Mouse (Mus musculus): ENCODE measurements around the gene Ttll12. TPM values are rescaled to one million over a fixed set of nuclear protein-coding genes. Genes with fewer than 3 reads are reported as not detected.

The Ttll12 gene
- polyA plus RNA-seq, 1 experiment from 2014 or later, result 19.8 TPM

DNA sequence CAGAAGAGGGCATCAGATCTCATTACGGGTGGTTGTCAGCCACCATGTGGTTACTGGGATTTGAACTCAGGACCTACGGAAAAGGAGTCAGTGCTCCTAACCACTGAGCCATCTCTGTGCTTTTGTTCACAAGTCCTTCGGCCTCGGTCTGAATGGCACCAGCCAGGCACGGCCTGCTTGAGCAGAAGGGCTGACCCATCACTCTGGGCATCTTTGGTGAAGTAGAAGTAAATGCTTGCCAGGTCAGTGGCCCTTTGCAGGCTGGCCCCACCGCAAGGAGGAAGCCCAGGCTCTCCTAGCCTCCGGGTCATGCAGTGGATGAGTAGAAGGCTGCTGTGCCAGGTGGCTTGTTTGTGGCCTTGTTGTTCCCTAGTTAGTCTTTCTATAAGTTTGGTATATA, 8.5 kb upstream of the Ttll12 start:
- no peak overlapping the region for H3K9ac ChIP-seq (ENCODE audit: low read length)
- ATAC-seq (ENCODE audit: insufficient number of reproducible peaks, insufficient read depth, low FRiP score, low read depth), result no peak
- no peak overlapping the region for H3K4me3 ChIP-seq (ENCODE audit: control insufficient read depth in 1 of 2, insufficient read depth in 1 of 2, low read depth in 1 of 2, low read length in 2 of 2)
- H3K9me3 ChIP-seq (ENCODE audit: control insufficient read depth, low read length), result no peaks in the 10 kb centered on the region
- no peak overlapping the region for H3K27ac ChIP-seq (replicated peaks in 1 of 2; ENCODE audit: control insufficient read depth in 1 of 2, insufficient read depth in 1 of 2, low read depth in 2 of 2, low read length in 2 of 2)
- H3K4me1 ChIP-seq (ENCODE audit: control insufficient read depth in 2 of 2, insufficient read depth in 2 of 2, low read length in 2 of 2), result peaks cover 4 to 8% of the 10 kb centered on the region in 2 experiments; a peak in 1 of 4 replicates
- 92% methylated on average over 7 of the region's 7 CpGs for WGBS
- H3K4me2 ChIP-seq (ENCODE audit: low read length), result no peak overlapping the region
- no peaks in the 10 kb centered on the region for H3K36me3 ChIP-seq (ENCODE audit: control insufficient read depth, insufficient read depth, low read length)
- H3K27me3 ChIP-seq (ENCODE audit: control insufficient read depth, insufficient read depth, low read length), result no peaks in the 10 kb centered on the region

- H3K27ac ChIP-seq (replicated peaks in 1 of 2; ENCODE audit: control insufficient read depth in 1 of 2, insufficient read depth in 1 of 2, low read depth in 2 of 2, low read length in 2 of 2), result no peak overlapping the region
- WGBS, result 92% methylated on average over 1 of the region's 1 CpGs
- H3K9ac ChIP-seq (ENCODE audit: low read length), result no peak overlapping the region
- H3K4me2 ChIP-seq (ENCODE audit: low read length), result no peak overlapping the region
- no peaks in the 10 kb centered on the region for H3K36me3 ChIP-seq (ENCODE audit: control insufficient read depth, insufficient read depth, low read length)
- no peaks in the 10 kb centered on the region for H3K27me3 ChIP-seq (ENCODE audit: control insufficient read depth, insufficient read depth, low read length)
- no peaks in the 10 kb centered on the region for H3K9me3 ChIP-seq (ENCODE audit: control insufficient read depth, low read length)
- H3K4me1 ChIP-seq (ENCODE audit: control insufficient read depth in 2 of 2, insufficient read depth in 2 of 2, low read length in 2 of 2), result peaks cover 4 to 8% of the 10 kb centered on the region in 2 experiments; a peak in 1 of 4 replicates
- no peak for ATAC-seq (ENCODE audit: insufficient number of reproducible peaks, insufficient read depth, low FRiP score, low read depth)
- no peak overlapping the region for H3K4me3 ChIP-seq (ENCODE audit: control insufficient read depth in 1 of 2, insufficient read depth in 1 of 2, low read depth in 1 of 2, low read length in 2 of 2)
These were observed 8.1 kb upstream of the Ttll12 start for GRCm38 (mm10) chr15:83603046-83603396.

DNA sequence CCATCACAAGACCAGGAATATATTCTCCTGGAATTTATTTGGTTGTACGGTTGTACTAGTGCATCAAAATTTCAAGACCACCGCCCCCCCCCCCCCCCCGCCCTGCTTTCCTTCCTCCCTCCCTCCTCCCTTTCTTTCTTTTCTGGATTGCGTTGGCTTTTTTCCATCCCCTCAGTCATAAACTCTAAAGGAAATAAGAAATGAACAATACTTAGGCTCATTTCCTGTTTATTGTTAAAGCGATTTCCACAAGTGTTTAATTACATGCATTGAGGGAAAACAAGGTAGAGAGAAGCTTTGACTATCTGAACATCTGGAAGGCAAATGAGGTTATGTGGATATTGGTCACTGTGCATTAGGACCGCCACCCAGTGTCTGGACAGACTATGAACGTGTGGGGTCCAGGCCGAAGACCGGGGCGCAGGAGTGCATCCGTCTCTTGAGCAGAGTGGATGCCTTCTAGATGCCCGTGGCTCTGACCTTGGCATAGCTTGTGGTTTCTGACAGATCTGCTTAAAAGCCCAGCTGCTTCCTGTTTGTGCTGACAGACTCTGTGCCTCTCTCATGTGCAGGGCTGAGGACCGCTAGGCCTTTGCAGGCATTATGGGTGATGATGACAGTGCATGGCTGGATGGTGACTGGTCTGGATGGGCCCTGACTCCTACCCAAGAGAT, 7.6 kb upstream of the Ttll12 start:
- Histone ChIP-seq H3K27me3 (ENCODE audit: control insufficient read depth, insufficient read depth, low read length) (no peaks in the 10 kb centered on the region), H3K4me3 (ENCODE audit: control insufficient read depth in 1 of 2, insufficient read depth in 1 of 2, low read depth in 1 of 2, low read length in 2 of 2) (no peak overlapping the region), H3K36me3 (ENCODE audit: control insufficient read depth, insufficient read depth, low read length) (no peaks in the 10 kb centered on the region), H3K27ac (replicated peaks in 1 of 2; ENCODE audit: control insufficient read depth in 1 of 2, insufficient read depth in 1 of 2, low read depth in 2 of 2, low read length in 2 of 2) (peak overlapping the region in 1 of 2 experiments; percentile 37; a peak in 1 of 4 replicates), H3K4me2 (ENCODE audit: low read length) (no peak overlapping the region), H3K9ac (ENCODE audit: low read length) (no peak overlapping the region), H3K9me3 (ENCODE audit: control insufficient read depth, low read length) (no peaks in the 10 kb centered on the region), H3K4me1 (ENCODE audit: control insufficient read depth in 2 of 2, insufficient read depth in 2 of 2, low read length in 2 of 2) (peaks cover 4 to 8% of the 10 kb centered on the region in 2 experiments; a peak in 1 of 4 replicates)
- WGBS, result 70% methylated on average over 13 of the region's 13 CpGs
- no peak for ATAC-seq (ENCODE audit: insufficient number of reproducible peaks, insufficient read depth, low FRiP score, low read depth)

DNA sequence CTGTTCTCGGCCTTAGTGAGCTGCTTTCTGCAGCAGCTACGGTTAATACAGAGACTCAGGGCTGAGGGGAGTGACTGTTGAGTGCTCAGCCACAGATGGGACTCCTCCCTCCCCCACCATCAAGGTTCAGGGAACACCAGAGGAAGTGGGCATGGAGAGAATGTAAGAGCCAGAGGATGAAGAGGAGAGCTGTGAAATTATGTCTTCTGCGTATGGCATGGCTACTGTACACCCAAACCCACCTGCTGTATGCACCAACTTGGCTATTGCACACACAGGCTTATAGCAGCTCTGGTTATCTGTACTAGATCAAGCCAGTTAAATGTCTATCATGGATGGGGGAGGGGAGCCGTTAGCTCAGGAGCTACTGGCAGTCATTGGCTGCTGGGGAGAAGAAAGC, 6.2 kb upstream of the Ttll12 start:
- H3K27ac ChIP-seq (replicated peaks in 1 of 2; ENCODE audit: control insufficient read depth in 1 of 2, insufficient read depth in 1 of 2, low read depth in 2 of 2, low read length in 2 of 2), result no peak overlapping the region
- ATAC-seq (ENCODE audit: insufficient number of reproducible peaks, insufficient read depth, low FRiP score, low read depth), result no peak
- no peaks in the 10 kb centered on the region for H3K9me3 ChIP-seq (ENCODE audit: control insufficient read depth, low read length)
- H3K4me2 ChIP-seq (ENCODE audit: low read length), result no peak overlapping the region
- 66% methylated on average over 4 of the region's 4 CpGs for WGBS
- H3K4me1 ChIP-seq (ENCODE audit: control insufficient read depth in 2 of 2, insufficient read depth in 2 of 2, low read length in 2 of 2), result peaks cover 2 to 3% of the 10 kb centered on the region in 2 experiments; a peak in 1 of 4 replicates
- no peak overlapping the region for H3K4me3 ChIP-seq (ENCODE audit: control insufficient read depth in 1 of 2, insufficient read depth in 1 of 2, low read depth in 1 of 2, low read length in 2 of 2)
- H3K27me3 ChIP-seq (ENCODE audit: control insufficient read depth, insufficient read depth, low read length), result no peaks in the 10 kb centered on the region
- H3K36me3 ChIP-seq (ENCODE audit: control insufficient read depth, insufficient read depth, low read length), result no peaks in the 10 kb centered on the region
- no peak overlapping the region for H3K9ac ChIP-seq (ENCODE audit: low read length)

DNA sequence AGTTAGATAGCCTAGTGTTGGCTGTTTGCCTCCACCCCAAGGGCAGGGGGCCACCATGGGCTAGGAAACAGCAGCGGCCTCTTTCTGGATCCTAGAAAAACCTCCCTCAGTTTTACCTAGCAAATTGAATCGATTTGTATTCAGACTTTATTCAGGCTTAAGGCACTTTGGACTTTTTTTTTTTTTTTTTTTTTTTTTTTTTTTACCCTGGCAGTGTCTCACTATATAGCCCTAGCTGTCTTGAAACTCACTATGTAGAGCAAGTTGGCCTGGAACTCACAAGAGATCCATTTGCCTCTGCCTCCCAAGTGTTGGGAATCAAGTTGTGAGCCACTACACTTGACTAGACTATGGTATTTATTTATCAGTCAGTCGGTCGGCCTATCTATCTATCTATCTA, 1.9 kb upstream of the Ttll12 start:
- Histone ChIP-seq H3K4me1 (ENCODE audit: control insufficient read depth in 2 of 2, insufficient read depth in 2 of 2, low read length in 2 of 2) (peaks cover 18 to 21% of the 10 kb centered on the region in 2 experiments), H3K27ac (replicated peaks in 1 of 2; ENCODE audit: control insufficient read depth in 1 of 2, insufficient read depth in 1 of 2, low read depth in 2 of 2, low read length in 2 of 2) (no peak overlapping the region), H3K9me3 (ENCODE audit: control insufficient read depth, low read length) (no peaks in the 10 kb centered on the region), H3K4me2 (ENCODE audit: low read length) (no peak overlapping the region), H3K4me3 (ENCODE audit: control insufficient read depth in 1 of 2, insufficient read depth in 1 of 2, low read depth in 1 of 2, low read length in 2 of 2) (no peak overlapping the region), H3K9ac (ENCODE audit: low read length) (no peak overlapping the region), H3K27me3 (ENCODE audit: control insufficient read depth, insufficient read depth, low read length) (no peaks in the 10 kb centered on the region), H3K36me3 (ENCODE audit: control insufficient read depth, insufficient read depth, low read length) (no peaks in the 10 kb centered on the region)
- WGBS, result 78% methylated on average over 4 of the region's 4 CpGs
- no peak for ATAC-seq (ENCODE audit: insufficient number of reproducible peaks, insufficient read depth, low FRiP score, low read depth)

GRCm38 (mm10) chr15:83595364-83595711, 381 bp upstream of the Ttll12 start:
- H3K27me3 ChIP-seq (ENCODE audit: control insufficient read depth, insufficient read depth, low read length), result no peaks in the 10 kb centered on the region
- 36% methylated on average over 7 of the region's 7 CpGs for WGBS
- peak overlapping the region; percentile 88 for H3K4me2 ChIP-seq (ENCODE audit: low read length)
- peaks cover 18 to 21% of the 10 kb centered on the region in 2 experiments for H3K4me1 ChIP-seq (ENCODE audit: control insufficient read depth in 2 of 2, insufficient read depth in 2 of 2, low read length in 2 of 2)
- ATAC-seq (ENCODE audit: insufficient number of reproducible peaks, insufficient read depth, low FRiP score, low read depth), result no peak
- H3K36me3 ChIP-seq (ENCODE audit: control insufficient read depth, insufficient read depth, low read length), result no peaks in the 10 kb centered on the region
- H3K27ac ChIP-seq (replicated peaks in 1 of 2; ENCODE audit: control insufficient read depth in 1 of 2, insufficient read depth in 1 of 2, low read depth in 2 of 2, low read length in 2 of 2), result 0 out of 4 replicates have a peak overlapping the region, but pooled peaks of 1 of the 2 experiments have one; percentile 21
- H3K9me3 ChIP-seq (ENCODE audit: control insufficient read depth, low read length), result no peaks in the 10 kb centered on the region
- peak overlapping the region; percentile 80 for H3K9ac ChIP-seq (ENCODE audit: low read length)
- H3K4me3 ChIP-seq (ENCODE audit: control insufficient read depth in 1 of 2, insufficient read depth in 1 of 2, low read depth in 1 of 2, low read length in 2 of 2), result peak overlapping the region; percentile 76 to 83

- 12% methylated on average over 19 of the region's 19 CpGs for WGBS
- Histone ChIP-seq H3K9ac (ENCODE audit: low read length) (peak overlapping the region; percentile 80), H3K27me3 (ENCODE audit: control insufficient read depth, insufficient read depth, low read length) (no peaks in the 10 kb centered on the region), H3K4me1 (ENCODE audit: control insufficient read depth in 2 of 2, insufficient read depth in 2 of 2, low read length in 2 of 2) (peaks cover 18 to 21% of the 10 kb centered on the region in 2 experiments), H3K27ac (replicated peaks in 1 of 2; ENCODE audit: control insufficient read depth in 1 of 2, insufficient read depth in 1 of 2, low read depth in 2 of 2, low read length in 2 of 2) (no peak overlapping the region), H3K36me3 (ENCODE audit: control insufficient read depth, insufficient read depth, low read length) (no peaks in the 10 kb centered on the region), H3K9me3 (ENCODE audit: control insufficient read depth, low read length) (no peaks in the 10 kb centered on the region), H3K4me3 (ENCODE audit: control insufficient read depth in 1 of 2, insufficient read depth in 1 of 2, low read depth in 1 of 2, low read length in 2 of 2) (peak overlapping the region; percentile 76 to 83), H3K4me2 (ENCODE audit: low read length) (peak overlapping the region; percentile 88)
- no peak for ATAC-seq (ENCODE audit: insufficient number of reproducible peaks, insufficient read depth, low FRiP score, low read depth)
These were observed 1.1 kb downstream of the Ttll12 start for GRCm38 (mm10) chr15:83593702-83594512.
